Mouse (Mus musculus): ENCODE measurements around the gene Cx3cr1.

Cx3cr1 gene

DNA sequence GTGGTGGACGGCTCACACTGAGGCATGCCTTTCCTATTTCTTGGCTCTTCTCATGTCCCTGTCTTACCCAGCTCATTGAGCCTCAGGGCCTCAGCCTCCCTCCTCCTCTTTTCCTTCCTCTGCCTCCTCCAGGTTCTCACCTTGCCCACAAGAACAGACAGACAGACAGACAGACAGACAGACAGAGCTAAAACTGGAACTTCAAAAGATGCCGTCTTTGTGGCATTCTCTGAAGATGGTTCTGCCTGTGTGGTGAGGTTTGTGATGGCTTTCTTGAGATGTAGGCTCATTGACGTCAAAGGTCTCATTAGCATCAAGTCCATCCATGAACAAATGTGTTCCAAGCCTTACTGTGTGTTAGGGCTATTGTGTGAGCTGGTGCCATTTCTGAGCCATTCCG is 13.0 kb upstream of the Cx3cr1 start:
- DNase-seq (ENCODE audit: low spot score in 2 of 2): no peak

DNA sequence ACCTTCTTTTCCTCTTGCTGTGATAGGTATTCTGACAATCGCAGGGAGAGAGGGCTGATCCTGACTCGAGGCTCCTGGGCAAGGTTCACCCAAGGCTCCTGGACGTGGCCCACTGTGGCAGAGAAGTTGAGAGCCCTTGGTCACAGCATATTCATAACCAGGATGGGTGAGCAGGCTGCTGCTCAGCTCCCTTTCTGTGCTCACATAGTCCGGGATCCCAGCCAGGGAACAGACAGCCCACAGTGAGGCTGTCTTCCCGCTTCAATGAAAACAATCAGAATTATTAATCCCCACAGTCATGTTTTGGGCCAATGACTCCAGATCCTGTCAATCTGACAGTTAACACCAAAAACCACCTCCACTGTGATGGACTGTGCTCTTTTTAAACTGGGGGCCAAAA is 12.3 kb upstream of the Cx3cr1 start:
- no peak for DNase-seq (ENCODE audit: low spot score in 2 of 2)

DNA sequence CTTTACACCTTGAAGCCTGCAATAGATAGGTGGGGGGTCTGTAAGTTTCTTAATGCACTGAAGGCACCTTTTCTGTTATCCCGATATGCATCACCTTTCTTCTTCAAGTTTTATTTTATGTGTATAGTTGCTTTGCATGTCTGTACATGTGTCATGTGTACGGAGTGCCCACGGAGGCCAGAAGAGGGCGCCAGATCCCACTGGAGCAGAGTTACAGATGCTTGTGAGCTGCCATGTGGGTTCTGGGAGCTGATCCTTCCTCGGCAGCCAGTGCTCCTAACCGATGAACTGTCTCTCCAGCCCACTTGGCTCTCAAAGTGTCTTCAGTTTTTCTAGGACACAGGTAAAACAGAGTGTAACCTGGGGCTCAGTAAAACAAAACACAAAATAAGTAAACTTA is 11.6 kb upstream of the Cx3cr1 start:
- no peak for DNase-seq (ENCODE audit: low spot score in 2 of 2)

DNA sequence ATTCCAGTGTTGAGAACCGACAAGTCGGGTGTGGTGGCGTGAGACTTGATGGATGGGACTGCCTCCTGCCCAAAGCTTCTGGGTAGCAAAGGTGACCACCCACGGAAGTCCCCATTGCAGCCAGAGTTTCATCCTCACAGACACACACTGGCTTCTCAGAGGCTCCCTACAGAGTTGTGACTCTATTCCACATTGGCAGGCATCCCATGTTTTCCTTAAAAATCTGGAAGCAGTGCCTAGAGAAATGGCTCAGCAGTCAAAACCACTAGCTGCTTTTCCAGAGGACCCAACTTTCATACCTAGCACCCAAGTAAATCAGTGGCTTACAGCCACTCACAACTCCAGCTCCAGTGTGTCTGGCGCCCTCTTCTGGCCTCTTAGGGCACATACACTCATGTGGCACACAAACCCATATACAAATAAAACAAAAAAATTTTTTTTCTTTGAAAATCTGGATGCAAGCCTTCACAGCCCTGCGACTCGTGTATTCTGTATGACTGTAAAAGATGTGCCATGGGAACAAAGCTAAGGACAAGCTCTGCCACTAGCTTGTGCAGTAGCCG is 10.9 kb upstream of the Cx3cr1 start:
- no peak for DNase-seq (ENCODE audit: low spot score in 2 of 2)

GRCm38 (mm10) chr9:120079901-120080300 is 10.2 kb upstream of the Cx3cr1 start:
- no peak for DNase-seq (ENCODE audit: low spot score in 2 of 2)

- no peak for DNase-seq (ENCODE audit: low spot score in 2 of 2)
Observed at GRCm38 (mm10) chr9:120078241-120078640, 8.6 kb upstream of the Cx3cr1 start.

GRCm38 (mm10) chr9:120074516-120074915 is 4.8 kb upstream of the Cx3cr1 start:
- DNase-seq (ENCODE audit: low spot score in 2 of 2): no peak

DNA sequence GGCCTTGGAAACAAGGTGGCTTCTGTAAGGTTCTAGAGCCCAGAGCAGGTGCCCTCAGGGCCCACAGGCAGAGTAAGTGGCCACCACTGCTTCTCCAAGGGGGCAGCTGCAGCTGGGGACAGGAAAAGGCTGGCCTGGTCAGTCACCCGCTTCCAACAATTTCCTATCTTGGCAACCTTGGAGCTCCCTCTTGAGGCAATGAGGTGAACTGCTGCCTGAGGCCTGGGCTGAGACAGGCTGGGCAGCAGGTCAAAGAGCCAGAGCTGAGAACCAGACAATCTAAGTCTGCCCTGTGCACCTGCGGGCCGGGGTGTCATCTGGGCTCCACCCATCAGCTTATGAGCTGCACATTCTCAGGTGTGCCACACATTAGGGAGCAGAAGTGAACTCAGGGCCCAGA is 3.5 kb upstream of the Cx3cr1 start:
- DNase-seq (ENCODE audit: low spot score in 2 of 2): peak; percentile 69 to 88

DNA sequence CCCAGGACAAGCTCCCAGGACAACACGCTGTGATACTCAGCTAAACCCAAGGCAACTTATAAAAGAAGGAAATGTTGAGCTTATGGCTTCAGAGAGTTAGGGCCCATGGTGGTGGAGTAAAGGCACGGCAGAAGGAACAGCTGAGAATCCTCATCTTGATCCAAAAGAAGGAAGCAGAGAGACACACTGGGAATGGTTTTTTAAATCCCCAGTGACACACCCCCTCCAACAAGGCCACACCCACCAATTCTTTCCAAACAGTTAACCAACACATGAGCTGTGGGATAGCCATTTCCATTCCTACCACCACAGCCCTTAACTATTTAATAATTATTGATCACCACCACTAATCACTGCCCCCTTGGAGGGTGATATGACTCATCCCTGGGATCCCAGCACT is 1.6 kb upstream of the Cx3cr1 start:
- no peak for DNase-seq (ENCODE audit: low spot score in 2 of 2)

DNA sequence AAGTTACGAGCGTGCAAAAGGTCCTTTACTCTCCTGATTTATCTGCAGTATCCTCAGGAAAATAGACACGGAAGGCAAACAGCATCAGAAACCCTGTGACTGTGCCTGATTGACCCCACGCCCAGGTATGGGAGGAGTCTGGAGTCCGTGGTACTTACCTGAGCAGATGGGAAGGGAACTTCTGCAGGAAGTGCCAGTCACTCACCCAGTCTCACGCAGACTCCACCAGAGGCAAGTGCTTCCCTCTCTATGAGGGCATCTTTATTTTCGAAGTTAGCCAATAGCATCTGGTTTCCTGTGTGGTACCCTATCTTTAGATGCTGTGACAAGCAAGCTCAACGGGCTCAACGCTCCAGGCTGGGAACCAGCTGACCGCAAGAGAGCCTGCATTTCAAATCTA is 1.6 kb downstream of the Cx3cr1 start:
- DNase-seq (ENCODE audit: low spot score in 2 of 2): no peak

GRCm38 (mm10) chr9:120067609-120068008 is 2.1 kb downstream of the Cx3cr1 start:
- no peak for DNase-seq (ENCODE audit: low spot score in 2 of 2)

GRCm38 (mm10) chr9:120064317-120064716 is 5.4 kb downstream of the Cx3cr1 start:
- DNase-seq (ENCODE audit: low spot score in 2 of 2): no peak

GRCm38 (mm10) chr9:120058730-120059129 is 10.9 kb downstream of the Cx3cr1 start:
- no peak for DNase-seq (ENCODE audit: low spot score in 2 of 2)

DNA sequence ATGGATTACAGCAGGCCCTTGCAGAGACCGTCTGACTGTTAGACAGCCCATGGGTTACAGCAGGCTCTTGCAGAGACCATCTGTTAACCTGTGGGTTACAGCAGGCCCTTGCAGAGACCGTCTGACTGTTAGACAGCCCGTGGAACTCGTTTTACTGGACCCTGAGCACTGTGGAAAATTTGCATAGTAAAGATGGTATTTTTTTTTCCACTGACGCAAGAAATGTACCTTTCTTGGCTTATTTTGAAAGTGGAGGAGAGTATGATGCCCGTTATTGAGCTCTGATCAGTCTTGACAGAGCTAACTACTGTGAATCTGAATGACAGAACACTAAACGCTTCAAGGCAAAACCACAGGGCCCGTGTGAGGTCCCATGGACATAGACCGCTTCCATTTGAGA is 13.5 kb downstream of the Cx3cr1 start:
- no peak for DNase-seq (ENCODE audit: low spot score in 2 of 2)

DNA sequence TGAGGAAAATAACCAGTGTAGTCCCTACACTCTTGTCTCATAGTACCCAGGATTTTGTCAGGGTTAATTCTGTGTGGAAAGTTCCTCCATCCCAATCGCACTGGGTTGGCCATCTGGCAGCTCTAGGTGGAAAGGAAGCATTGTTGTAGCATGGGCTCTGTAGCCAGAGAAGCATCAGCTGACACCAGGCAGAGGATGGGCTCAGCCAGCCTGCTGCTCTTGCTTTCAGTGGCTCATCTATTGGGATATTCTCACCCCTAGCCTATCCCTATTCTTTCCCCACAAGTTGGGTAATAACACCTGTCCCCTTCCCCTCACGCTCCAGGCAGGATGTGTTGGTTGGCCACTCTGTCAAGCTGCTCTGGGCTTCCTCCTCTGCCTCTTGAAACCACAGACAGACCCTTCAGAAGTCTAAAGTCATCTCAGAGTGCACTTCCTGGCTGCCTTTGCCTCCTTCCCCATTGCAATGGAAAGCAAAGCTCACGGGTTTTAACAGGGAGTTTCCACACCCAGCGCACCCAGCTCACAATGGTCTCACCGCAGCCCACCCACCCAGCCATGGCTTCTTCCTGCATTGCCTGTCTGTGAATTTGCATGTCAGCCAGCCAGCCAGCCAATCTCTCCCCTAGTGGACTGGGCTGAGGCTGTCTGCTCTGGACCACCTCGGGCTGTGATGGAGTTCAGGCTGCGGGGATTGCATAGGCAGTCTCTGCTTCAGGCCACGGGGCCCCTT is 15.0 kb downstream of the Cx3cr1 start:
- peak in 1 of 2 experiments; percentile 19 for DNase-seq (ENCODE audit: low spot score in 2 of 2)

DNA sequence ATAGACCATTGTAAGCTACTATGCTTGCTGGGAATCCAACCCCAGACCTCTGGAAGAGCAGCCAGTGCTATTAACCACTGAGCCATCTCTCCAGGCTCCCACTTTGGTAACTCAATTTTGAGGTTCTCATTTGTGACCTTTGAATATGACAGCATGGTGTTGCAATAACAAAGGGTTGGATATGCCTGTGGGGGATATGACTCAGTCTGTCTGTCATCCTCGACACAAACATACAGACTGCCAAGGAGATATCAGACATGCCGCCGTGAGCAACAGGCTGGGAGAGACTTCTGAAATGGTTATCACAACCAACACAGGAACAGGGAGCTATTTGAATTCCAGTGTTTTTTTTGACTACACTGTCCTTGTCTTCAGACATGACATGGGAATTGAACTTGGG is 20.3 kb downstream of the Cx3cr1 start:
- no peak for DNase-seq (ENCODE audit: low spot score in 2 of 2)

- DNase-seq (ENCODE audit: low spot score in 2 of 2): no peak
Observed at GRCm38 (mm10) chr9:120048495-120048894, 21.2 kb downstream of the Cx3cr1 start.

DNA sequence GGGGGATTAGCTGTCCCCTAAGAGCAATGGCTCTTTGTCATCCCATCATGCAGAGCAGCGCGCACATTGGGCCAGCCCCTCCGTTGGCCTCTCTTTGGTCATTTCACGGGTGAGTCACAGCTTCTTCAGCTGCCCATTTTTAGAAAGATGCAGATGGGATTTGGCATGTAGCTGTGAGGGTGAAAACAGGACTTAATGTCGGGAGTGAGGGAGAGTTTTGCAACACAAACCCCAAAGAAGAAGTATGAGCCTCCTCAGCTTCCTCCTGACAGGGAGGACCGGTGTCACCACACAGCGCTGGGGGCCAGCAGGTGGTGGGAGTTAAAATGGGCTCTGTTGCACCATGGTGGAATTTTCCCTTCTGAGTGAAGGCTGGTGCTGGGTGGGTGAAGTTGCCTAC is 26.6 kb downstream of the Cx3cr1 start:
- no peak for DNase-seq (ENCODE audit: low spot score in 2 of 2)

GRCm38 (mm10) chr9:120037414-120037813 is 32.3 kb downstream of the Cx3cr1 start:
- DNase-seq (ENCODE audit: low spot score in 2 of 2): no peak

DNA sequence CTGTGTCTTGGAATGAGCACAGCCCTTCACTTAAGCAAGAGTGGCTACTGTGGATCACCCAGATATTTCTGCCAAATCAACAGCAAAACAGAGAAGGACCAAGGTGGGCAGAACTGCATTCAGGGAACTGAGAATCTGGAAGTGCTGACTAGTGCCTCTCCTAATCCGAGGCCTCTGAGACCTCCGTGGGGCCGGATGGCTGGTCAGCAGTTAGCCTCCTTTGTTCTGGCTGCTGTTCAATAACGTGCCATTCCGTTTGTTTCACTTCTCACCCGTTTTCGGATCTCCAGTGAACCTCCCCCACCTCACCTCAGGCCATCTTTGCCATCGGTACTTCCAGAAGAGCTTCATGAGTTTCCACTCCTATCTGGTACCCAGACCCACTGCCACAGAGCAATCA is 35.3 kb downstream of the Cx3cr1 start:
- DNase-seq (ENCODE audit: low spot score in 2 of 2): no peak

GRCm38 (mm10) chr9:120032710-120033109 is 37.0 kb downstream of the Cx3cr1 start:
- no peak for DNase-seq (ENCODE audit: low spot score in 2 of 2)

DNA sequence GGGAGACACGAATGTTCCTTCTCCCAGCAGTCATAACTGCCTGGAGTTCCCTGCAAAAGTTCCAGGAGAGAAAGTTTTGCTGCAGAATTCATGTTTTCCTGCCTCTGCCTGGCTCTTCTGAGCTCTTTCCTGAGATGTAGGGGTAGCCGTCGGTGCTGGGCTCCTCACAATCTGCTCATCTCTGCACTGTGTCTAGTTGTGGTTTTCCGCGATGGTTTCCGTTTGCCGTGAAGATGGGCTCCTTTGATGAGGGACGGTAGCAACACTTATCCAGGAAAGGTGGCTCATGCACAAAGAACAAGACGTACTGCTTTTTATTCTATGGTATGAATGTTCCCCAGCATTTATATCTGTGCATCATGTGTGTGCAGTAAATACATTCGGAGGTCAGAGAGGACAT is 39.3 kb downstream of the Cx3cr1 start:
- DNase-seq (ENCODE audit: low spot score in 2 of 2): no peak

DNA sequence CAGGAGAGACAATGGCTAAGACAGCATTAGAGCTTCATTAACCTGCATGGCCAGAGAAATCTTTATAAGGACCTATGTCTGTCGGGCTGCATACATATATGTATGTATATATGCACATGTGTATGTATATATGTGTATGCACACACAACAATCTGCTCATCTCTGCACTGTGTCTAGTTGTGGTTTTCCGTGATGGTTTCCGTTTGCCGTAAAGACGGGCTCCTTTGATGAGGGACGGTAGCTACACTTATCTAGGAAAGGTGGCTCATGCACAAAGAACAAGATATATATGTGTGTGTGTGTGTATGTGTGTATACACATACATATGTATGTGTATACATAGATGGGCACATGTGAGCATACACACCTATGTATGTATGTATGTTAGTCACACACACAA is 39.8 kb downstream of the Cx3cr1 start:
- DNase-seq (ENCODE audit: low spot score in 2 of 2): no peak

Measured in spleen, postnatal 4 days (tissue).